Mouse (Mus musculus): ENCODE data around the gene Arrb1. TPM values are rescaled to one million over a fixed set of nuclear protein-coding genes. Genes with fewer than 3 reads are reported as not detected.
"Not testable (repeated sequence)": the region's sequence is repeated elsewhere in the genome, so short reads cannot be mapped to it uniquely, and the experiment has no call there.

Gene Arrb1
- 135 and 141 TPM in 2 replicates for polyA plus RNA-seq (2012; rRNA removed)

GRCm38 (mm10) chr7:99534901-99535735 lies at the start of gene Arrb1:
Arrb1 (plus strand) TSS chr7:99535466.
- DNase-seq (ENCODE audit: extremely low spot score in 1 of 2, low spot score in 1 of 2) = peak in 1 of 2 experiments; percentile 80

GRCm38 (mm10) chr7:99489708-99490107 lies 45.6 kb upstream of the Arrb1 start:
- DNase-seq (ENCODE audit: extremely low spot score in 1 of 2, low spot score in 1 of 2) = no peak

- no peak for DNase-seq (ENCODE audit: extremely low spot score in 1 of 2, low spot score in 1 of 2)
Observed at GRCm38 (mm10) chr7:99499128-99499527, 36.1 kb upstream of the Arrb1 start.

GRCm38 (mm10) chr7:99500201-99500600 lies 35.1 kb upstream of the Arrb1 start:
- peak; percentile 62 to 91 for DNase-seq (ENCODE audit: extremely low spot score in 1 of 2, low spot score in 1 of 2)

- DNase-seq (ENCODE audit: extremely low spot score in 1 of 2, low spot score in 1 of 2) = no peak
Observed at GRCm38 (mm10) chr7:99500655-99501054, 34.6 kb upstream of the Arrb1 start.

- DNase-seq (ENCODE audit: extremely low spot score in 1 of 2, low spot score in 1 of 2) = no peak
Observed at GRCm38 (mm10) chr7:99501148-99501547, 34.1 kb upstream of the Arrb1 start.

GRCm38 (mm10) chr7:99504556-99504955 lies 30.7 kb upstream of the Arrb1 start:
- no peak for DNase-seq (ENCODE audit: extremely low spot score in 1 of 2, low spot score in 1 of 2)

- not testable (repeated sequence) for DNase-seq (ENCODE audit: extremely low spot score in 1 of 2, low spot score in 1 of 2)
Observed at GRCm38 (mm10) chr7:99508187-99508586, 27.1 kb upstream of the Arrb1 start.

GRCm38 (mm10) chr7:99510087-99510501 lies 25.2 kb upstream of the Arrb1 start:
- peak; percentile 66 to 67 for DNase-seq (ENCODE audit: extremely low spot score in 1 of 2, low spot score in 1 of 2)

- no peak for DNase-seq (ENCODE audit: extremely low spot score in 1 of 2, low spot score in 1 of 2)
Observed at GRCm38 (mm10) chr7:99516092-99516813, 19.0 kb upstream of the Arrb1 start.

GRCm38 (mm10) chr7:99516814-99517157 lies 18.5 kb upstream of the Arrb1 start:
- no peak for DNase-seq (ENCODE audit: extremely low spot score in 1 of 2, low spot score in 1 of 2)

- DNase-seq (ENCODE audit: extremely low spot score in 1 of 2, low spot score in 1 of 2) = no peak
Observed at GRCm38 (mm10) chr7:99518954-99519644, 16.2 kb upstream of the Arrb1 start.

GRCm38 (mm10) chr7:99523121-99523520 lies 12.1 kb upstream of the Arrb1 start:
- no peak for DNase-seq (ENCODE audit: extremely low spot score in 1 of 2, low spot score in 1 of 2)

GRCm38 (mm10) chr7:99523837-99524236 lies 11.4 kb upstream of the Arrb1 start:
- no peak for DNase-seq (ENCODE audit: extremely low spot score in 1 of 2, low spot score in 1 of 2)

- DNase-seq (ENCODE audit: extremely low spot score in 1 of 2, low spot score in 1 of 2) = no peak
Observed at GRCm38 (mm10) chr7:99528547-99528946, 6.7 kb upstream of the Arrb1 start.

- peak in 1 of 2 experiments; percentile 79 for DNase-seq (ENCODE audit: extremely low spot score in 1 of 2, low spot score in 1 of 2)
Observed at GRCm38 (mm10) chr7:99529410-99529809, 5.9 kb upstream of the Arrb1 start.

GRCm38 (mm10) chr7:99531408-99531970 lies 3.8 kb upstream of the Arrb1 start:
- DNase-seq (ENCODE audit: extremely low spot score in 1 of 2, low spot score in 1 of 2) = no peak

- DNase-seq (ENCODE audit: extremely low spot score in 1 of 2, low spot score in 1 of 2) = no peak
Observed at GRCm38 (mm10) chr7:99532526-99532925, 2.7 kb upstream of the Arrb1 start.

GRCm38 (mm10) chr7:99533600-99533999 lies 1.7 kb upstream of the Arrb1 start:
- no peak for DNase-seq (ENCODE audit: extremely low spot score in 1 of 2, low spot score in 1 of 2)

GRCm38 (mm10) chr7:99534501-99534900 lies 765 bp upstream of the Arrb1 start:
- no peak for DNase-seq (ENCODE audit: extremely low spot score in 1 of 2, low spot score in 1 of 2)
